Comparison of ENCODE assay signal across 24 mouse cellular contexts in genomic region chr5:47396874-47397273, GRCm38 (mm10).
DNase-seq lines count a peak whose midpoint lies in the region; ATAC-seq and TF ChIP-seq lines count a peak whose summit lies in the region.
"Had no signal": no experiment of that assay in that cellular context is flagged by ENCODE, and none has a peak within 500 bp of the region (broad histone marks: within the 10 kb centered on the region; RNA-seq: fewer than 3 reads in every experiment).

No protein-coding gene starts in this region.

- ATAC-seq in hindbrain, embryonic 14.5 days (ENCODE audit: low FRiP score), result no peak
- no peak for ATAC-seq in hindbrain, embryonic 16.5 days
- ATAC-seq in heart, postnatal 0 days (ENCODE audit: insufficient read depth, low read depth), result no peak
- ATAC-seq in forebrain, postnatal 0 days, result no peak
- ATAC-seq: forebrain, embryonic 15.5 days; inflammation-experienced regulatory T-cells, adult 6 months; liver, postnatal 0 days; midbrain, embryonic 13.5 days had no signal

- DNase-seq in embryo, embryonic 10 days (ENCODE audit: low spot score), result peak; percentile 7
- no peak for DNase-seq in embryo, embryonic 10.5 days (ENCODE audit: low spot score)
- DNase-seq in hindbrain, embryonic 14.5 days (ENCODE audit: low spot score), result peak; percentile 16
- peak; percentile 13 for DNase-seq in heart, postnatal 0 days (ENCODE audit: low spot score)
- DNase-seq in skeletal muscle tissue, adult 2 months (ENCODE audit: low read depth, low spot score), result peak; percentile 27
- no peak for DNase-seq in forebrain, postnatal 0 days
- DNase-seq in adrenal gland, postnatal 14 days, result no peak
- DNase-seq: adrenal gland, adult 2 months; cerebellum, adult 11-12 months; cerebellum, postnatal 14 days; kidney, adult 8-10 months; kidney, postnatal 25 days; liver, postnatal 0 days; lung, postnatal 10 days; spleen, adult 18-20 months; thymus, postnatal 25 days had no signal

- no peaks in the 10 kb centered on the region for H3K27me3 ChIP-seq in hindbrain, embryonic 14.5 days (ENCODE audit: control insufficient read depth, insufficient read depth, low read length)
- no peaks in the 10 kb centered on the region for H3K27me3 ChIP-seq in hindbrain, embryonic 16.5 days (replicated peaks; ENCODE audit: control insufficient read depth, insufficient read depth, low read length)
- no peaks in the 10 kb centered on the region for H3K27me3 ChIP-seq in heart, postnatal 0 days (ENCODE audit: control insufficient read depth, insufficient read depth, low read length)
- H3K27me3 ChIP-seq in forebrain, postnatal 0 days (ENCODE audit: insufficient read depth, low read length), result no peaks in the 10 kb centered on the region
- H3K27me3 ChIP-seq: forebrain, embryonic 15.5 days; midbrain, embryonic 13.5 days had no signal

- no peaks in the 10 kb centered on the region for H3K36me3 ChIP-seq in hindbrain, embryonic 14.5 days (replicated peaks; ENCODE audit: control insufficient read depth, insufficient read depth)
- no peaks in the 10 kb centered on the region for H3K36me3 ChIP-seq in hindbrain, embryonic 16.5 days (ENCODE audit: control insufficient read depth, insufficient read depth, low read length)
- H3K36me3 ChIP-seq in heart, postnatal 0 days (replicated peaks; ENCODE audit: control insufficient read depth, insufficient read depth, low read length), result no peaks in the 10 kb centered on the region
- no peaks in the 10 kb centered on the region for H3K36me3 ChIP-seq in forebrain, postnatal 0 days (ENCODE audit: insufficient read depth)
- H3K36me3 ChIP-seq: forebrain, embryonic 15.5 days; G1E; limb, embryonic 10.5 days; midbrain, embryonic 13.5 days had no signal

- no peak overlapping the region for H3K4me2 ChIP-seq in hindbrain, embryonic 14.5 days (replicated peaks)
- no peak overlapping the region for H3K4me2 ChIP-seq in hindbrain, embryonic 16.5 days (ENCODE audit: low read length)
- no peak overlapping the region for H3K4me2 ChIP-seq in heart, postnatal 0 days (ENCODE audit: low read depth, low read length)
- H3K4me2 ChIP-seq in forebrain, postnatal 0 days (ENCODE audit: low read depth), result no peak overlapping the region
- H3K4me2 ChIP-seq: forebrain, embryonic 15.5 days; midbrain, embryonic 13.5 days had no signal

- H3K27ac ChIP-seq in hindbrain, embryonic 14.5 days, result no peak overlapping the region
- no peak overlapping the region for H3K27ac ChIP-seq in hindbrain, embryonic 16.5 days (ENCODE audit: low read depth, low read length)
- no peak overlapping the region for H3K27ac ChIP-seq in heart, postnatal 0 days (ENCODE audit: low read depth)
- no peak overlapping the region for H3K27ac ChIP-seq in forebrain, postnatal 0 days (ENCODE audit: low read depth, low read length)
- H3K27ac ChIP-seq: forebrain, embryonic 15.5 days; limb, embryonic 10.5 days; midbrain, embryonic 13.5 days had no signal

- no peak for TF ChIP-seq CTCF in heart, postnatal 0 days (IDR thresholded peaks at IDR 0.05; ENCODE audit: low read depth)
- no peak for TF ChIP-seq CTCF in forebrain, postnatal 0 days (IDR thresholded peaks at IDR 0.05; ENCODE audit: low read depth)

- no peak overlapping the region for H3K9ac ChIP-seq in hindbrain, embryonic 14.5 days
- H3K9ac ChIP-seq in hindbrain, embryonic 16.5 days (ENCODE audit: low read depth, low read length), result no peak overlapping the region
- no peak overlapping the region for H3K9ac ChIP-seq in heart, postnatal 0 days (replicated peaks; ENCODE audit: low read depth, low read length)
- no peak overlapping the region for H3K9ac ChIP-seq in forebrain, postnatal 0 days
- H3K9ac ChIP-seq: forebrain, embryonic 15.5 days; liver, postnatal 0 days; midbrain, embryonic 13.5 days had no signal

- WGBS in hindbrain, embryonic 14.5 days, result 81% methylated on average over 9 of the region's 9 CpGs
- 75% methylated on average over 9 of the region's 9 CpGs for WGBS in hindbrain, embryonic 16.5 days
- 63% methylated on average over 9 of the region's 9 CpGs for WGBS in heart, postnatal 0 days
- WGBS in forebrain, postnatal 0 days, result 81% methylated on average over 9 of the region's 9 CpGs

- H3K9me3 ChIP-seq in hindbrain, embryonic 14.5 days (ENCODE audit: control insufficient read depth, low read length), result no peaks in the 10 kb centered on the region
- H3K9me3 ChIP-seq in hindbrain, embryonic 16.5 days (ENCODE audit: control insufficient read depth, low read length), result no peaks in the 10 kb centered on the region
- H3K9me3 ChIP-seq in heart, postnatal 0 days (replicated peaks; ENCODE audit: control insufficient read depth, low read length), result no peaks in the 10 kb centered on the region
- H3K9me3 ChIP-seq in forebrain, postnatal 0 days (ENCODE audit: low read length), result no peaks in the 10 kb centered on the region
- H3K9me3 ChIP-seq: forebrain, embryonic 15.5 days; G1E; limb, embryonic 10.5 days; midbrain, embryonic 13.5 days had no signal

- no peak overlapping the region for H3K4me3 ChIP-seq in hindbrain, embryonic 14.5 days (replicated peaks; ENCODE audit: low read length)
- no peak overlapping the region for H3K4me3 ChIP-seq in hindbrain, embryonic 16.5 days (ENCODE audit: low read length)
- H3K4me3 ChIP-seq in heart, postnatal 0 days (ENCODE audit: low read depth, low read length), result no peak overlapping the region
- no peak overlapping the region for H3K4me3 ChIP-seq in forebrain, postnatal 0 days (ENCODE audit: low read depth, low read length)
- H3K4me3 ChIP-seq: erythroblast, embryonic 14.5 days; forebrain, embryonic 15.5 days; heart, adult 2 months; limb, embryonic 10.5 days; midbrain, embryonic 13.5 days had no signal

- TF ChIP-seq EP300 in heart, postnatal 0 days (IDR thresholded peaks at IDR 0.05; ENCODE audit: low read depth), result no peak

- H3K4me1 ChIP-seq in hindbrain, embryonic 14.5 days (replicated peaks; ENCODE audit: control insufficient read depth, insufficient read depth, low read length), result no peaks in the 10 kb centered on the region
- no peaks in the 10 kb centered on the region for H3K4me1 ChIP-seq in hindbrain, embryonic 16.5 days (ENCODE audit: control insufficient read depth, insufficient read depth, low read depth, low read length)
- no peaks in the 10 kb centered on the region for H3K4me1 ChIP-seq in heart, postnatal 0 days (ENCODE audit: control insufficient read depth, insufficient read depth)
- no peaks in the 10 kb centered on the region for H3K4me1 ChIP-seq in forebrain, postnatal 0 days (ENCODE audit: insufficient read depth)
- H3K4me1 ChIP-seq: forebrain, embryonic 15.5 days; midbrain, embryonic 13.5 days had no signal

Comparison
In these comparisons a context has a peak if more than half of its experiments do, and no peak if none do; other contexts are left out.
1. DNase-seq: peak in embryo, embryonic 10 days (single experiment), hindbrain, embryonic 14.5 days (single experiment), heart, postnatal 0 days (single experiment) and skeletal muscle tissue, adult 2 months (single experiment); none in embryo, embryonic 10.5 days (single experiment), forebrain, postnatal 0 days (single experiment) and adrenal gland, postnatal 14 days (single experiment).